Comparison of ENCODE assay signal across 8 mouse cellular contexts in genomic region chr5:143328690-143329495, GRCm38 (mm10). TPM values are rescaled to one million over a fixed set of nuclear protein-coding genes. Genes with fewer than 3 reads are reported as not detected.
DNase-seq lines count a peak whose midpoint lies in the region; ATAC-seq and TF ChIP-seq lines count a peak whose summit lies in the region.

Gene Zdhhc4, minus strand, starts transcription at chr5:143329256.

- H3K27me3 ChIP-seq in Patski: no peaks in the 10 kb centered on the region
- H3K27me3 ChIP-seq in hindbrain, embryonic 13.5 days: no peaks in the 10 kb centered on the region

- ATAC-seq in Patski: peak; percentile 54
- ATAC-seq in hindbrain, embryonic 13.5 days (ENCODE audit: low FRiP score): peak; percentile 79

- peak within 1 kb of the TSS; percentile 74 for H3K27ac ChIP-seq in hindbrain, embryonic 13.5 days

- peak within 1 kb of the TSS; percentile 92 for H3K4me3 ChIP-seq in hindbrain, embryonic 13.5 days

- POLR2A ChIA-PET in Patski (lab: Charles Lee): interaction anchor here (0.8 to 1.1 kb wide), 2 partner anchors 9 to 13 kb away, joined by 3 to 5 read pairs; partner anchors contain the start of gene E130309D02Rik

- peak within 1 kb of the TSS; percentile 90 for H3K9ac ChIP-seq in hindbrain, embryonic 13.5 days

- peaks cover 31% of the 10 kb centered on the region for H3K36me3 ChIP-seq in hindbrain, embryonic 13.5 days

- under 1% methylated on average over 57 of the region's 57 CpGs for WGBS in hindbrain, embryonic 13.5 days

- H3K9me3 ChIP-seq in hindbrain, embryonic 13.5 days: no peaks in the 10 kb centered on the region

- H3K4me2 ChIP-seq in hindbrain, embryonic 13.5 days: peak within 1 kb of the TSS; percentile 95

- no peak for DNase-seq in Patski (ENCODE audit: low read depth, low spot score)
- peak; percentile 95 to 96 for DNase-seq in cerebellum, postnatal 14 days
- peak; percentile 78 to 85 for DNase-seq in frontal cortex, postnatal 14 days (ENCODE audit: low spot score in 2 of 2)
- DNase-seq in layer of hippocampus, postnatal 25 days (ENCODE audit: extremely low spot score in 1 of 2, low spot score in 1 of 2): peak; percentile 95 to 96
- DNase-seq in lung, postnatal 25 days (ENCODE audit: low spot score): peak; percentile 89
- peak; percentile 95 for DNase-seq in retina, embryonic 14.5 days (ENCODE audit: low spot score)
- peak; percentile 97 for DNase-seq in thymus, postnatal 4 days

- TF ChIP-seq CTCF in Patski (IDR thresholded peaks at IDR 0.05): no peak

- in situ Hi-C loops in Patski (cut with MboI; ENCODE audit: low pct_unique_long_range_greater_than_20kb): no loop called here

- CTCF ChIA-PET in Patski (lab: Charles Lee): interaction anchor here (0.9 kb wide), 1 partner anchor 98 kb away, joined by 3 read pairs; no protein-coding TSS in a partner anchor

- peaks cover 25% of the 10 kb centered on the region for H3K4me1 ChIP-seq in hindbrain, embryonic 13.5 days (replicated peaks)

RNA-seq across cellular contexts. Expression of gene Zdhhc4, which starts in this region (rescaled TPM):
- 54.0 TPM for polyA plus RNA-seq in Patski (2021)
- 75.4 and 82.7 TPM in 2 replicates for polyA plus RNA-seq in hindbrain, embryonic 13.5 days (2015; fragmentation: Nextera tagmentation; extraction: Ambion mirVana)
- 10 to 100 TPM; 41.8 to 49.9 TPM for total RNA-seq in layer of hippocampus, postnatal 25 days (2021)
